Mouse (Mus musculus) erythroblast, embryonic 14.5 days (primary cell): ENCODE data around the gene Tns1.

Experiments
- GATA1 ChIP-seq: IDR thresholded peaks from 2 replicates; pipeline ENCODE4 v1.6.1; 2012; ENCODE audit warnings: low read length, inconsistent platforms, mixed read lengths
- TAL1 ChIP-seq: IDR thresholded peaks from 3 replicates; pipeline ENCODE4 v1.6.1; 2012; ENCODE audit warnings: low read length, inconsistent platforms, mixed read lengths

GRCm38 (mm10) chr1:74043584-74044105, 80.6 kb downstream of the Tns1 start:
- TF ChIP-seq TAL1 = no peak
- no peak for TF ChIP-seq GATA1
